Mouse (Mus musculus): ENCODE measurements around the gene Taf1d.
"Not testable (repeated sequence)": the region's sequence is repeated elsewhere in the genome, so short reads cannot be mapped to it uniquely, and the experiment has no call there.

Gene Taf1d

DNA sequence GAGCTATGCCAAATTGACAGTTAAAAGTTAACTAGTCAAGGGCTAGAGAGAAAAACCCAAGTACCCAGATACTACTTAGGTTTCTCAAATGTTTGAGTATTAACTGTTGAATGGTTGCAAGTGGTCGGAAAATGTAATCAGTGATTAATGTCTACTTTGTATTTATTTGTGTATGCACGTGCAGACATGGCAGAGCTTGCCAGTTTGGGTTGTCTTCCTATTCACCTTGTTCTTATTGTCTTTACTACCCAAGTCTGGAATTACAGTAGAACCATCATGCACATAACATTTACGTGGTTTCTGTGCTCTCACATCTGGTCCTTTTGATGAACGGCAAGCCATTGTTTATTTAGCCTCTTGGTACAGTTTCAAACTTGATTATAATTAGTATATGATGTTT, 3.4 kb downstream of the Taf1d start:
- DNase-seq = no peak

DNA sequence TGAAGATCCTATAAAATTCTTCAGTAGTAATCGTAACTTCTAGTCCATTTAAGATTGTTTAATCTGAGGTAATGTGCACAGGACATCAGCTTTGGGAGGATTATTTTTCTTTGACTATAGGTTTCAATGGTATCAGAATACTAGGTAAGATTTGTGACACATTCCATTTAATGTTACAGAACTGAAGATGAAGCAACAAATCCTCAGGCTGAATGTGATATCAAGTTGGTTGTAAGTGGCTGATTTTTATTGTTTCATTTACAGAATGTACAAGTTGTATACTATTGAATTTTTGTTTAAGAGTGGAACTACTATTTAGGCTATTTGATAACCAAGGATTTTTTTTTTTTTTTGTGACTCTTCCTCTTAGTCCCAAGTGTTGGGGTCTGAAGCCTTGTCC, 4.2 kb downstream of the Taf1d start:
- DNase-seq = no peak

DNA sequence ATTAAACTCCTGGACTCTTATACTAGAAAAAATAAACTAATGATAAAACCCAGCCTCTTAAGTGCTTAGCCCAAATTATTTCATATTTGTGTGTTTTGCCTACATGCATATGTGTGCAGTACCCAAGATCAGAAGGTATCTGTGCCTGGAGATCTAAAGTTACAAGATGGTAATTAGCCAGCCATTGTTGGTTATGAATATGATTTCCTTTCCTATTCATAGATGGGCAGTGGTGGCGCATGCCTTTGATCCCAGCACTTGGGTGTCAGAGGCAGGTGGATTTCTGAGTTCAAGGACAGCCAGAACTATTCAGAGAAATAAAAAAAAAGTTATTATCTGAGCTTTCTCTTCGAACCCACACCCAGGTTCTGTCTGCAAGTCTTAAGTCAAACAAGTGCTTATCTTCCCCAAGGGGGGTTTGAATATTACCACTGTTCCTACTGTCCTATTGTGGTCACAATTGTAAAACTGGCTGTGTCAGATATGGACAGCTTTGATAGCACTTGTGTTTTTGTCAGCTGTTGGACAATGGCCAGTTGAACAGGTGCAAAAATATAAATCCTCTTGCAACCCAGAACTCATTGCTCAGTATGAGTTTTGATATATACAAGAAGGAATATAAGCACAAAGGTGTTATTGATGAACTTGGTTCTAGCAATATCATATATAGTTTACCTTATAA, 6.2 kb downstream of the Taf1d start:
- no peak for DNase-seq

DNA sequence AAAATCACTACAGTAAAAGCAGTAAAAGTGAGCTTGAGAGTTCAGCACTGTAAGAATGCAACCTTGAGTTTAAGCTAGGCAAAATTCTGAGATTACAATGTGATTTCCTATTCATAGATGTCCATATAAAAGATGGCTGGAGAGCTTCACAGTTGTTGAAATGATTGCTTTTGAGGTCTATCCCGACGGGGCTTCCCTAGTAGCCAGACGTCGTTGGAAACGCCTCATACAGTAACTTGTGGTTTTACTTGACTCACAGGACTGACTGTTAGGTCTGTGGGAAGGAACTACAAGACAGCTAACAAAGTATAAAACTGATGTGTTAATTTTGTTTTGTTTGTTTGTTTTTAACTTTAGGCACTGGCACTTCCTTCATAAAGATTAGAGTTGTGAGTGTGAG, 7.6 kb downstream of the Taf1d start:
- DNase-seq = no peak

DNA sequence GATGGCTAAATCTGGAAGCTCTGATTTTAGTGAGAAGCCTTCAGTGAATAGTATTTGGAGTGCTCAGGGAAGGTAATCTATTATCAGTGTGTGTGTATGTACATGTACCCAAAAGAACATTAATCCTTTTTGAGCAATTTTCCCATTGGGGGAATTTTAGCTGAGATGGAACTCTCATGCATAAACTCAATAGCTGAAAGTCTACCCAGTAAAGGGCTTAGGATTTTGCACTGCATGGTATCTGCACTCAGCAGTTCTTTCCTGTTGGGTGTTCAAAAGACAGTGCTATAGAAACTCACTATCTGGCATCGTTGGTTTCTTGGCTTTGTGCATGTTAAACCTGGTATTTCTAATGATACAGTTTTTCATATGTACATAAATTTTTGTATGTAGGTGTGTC, 8.6 kb downstream of the Taf1d start:
- DNase-seq = no peak

DNA sequence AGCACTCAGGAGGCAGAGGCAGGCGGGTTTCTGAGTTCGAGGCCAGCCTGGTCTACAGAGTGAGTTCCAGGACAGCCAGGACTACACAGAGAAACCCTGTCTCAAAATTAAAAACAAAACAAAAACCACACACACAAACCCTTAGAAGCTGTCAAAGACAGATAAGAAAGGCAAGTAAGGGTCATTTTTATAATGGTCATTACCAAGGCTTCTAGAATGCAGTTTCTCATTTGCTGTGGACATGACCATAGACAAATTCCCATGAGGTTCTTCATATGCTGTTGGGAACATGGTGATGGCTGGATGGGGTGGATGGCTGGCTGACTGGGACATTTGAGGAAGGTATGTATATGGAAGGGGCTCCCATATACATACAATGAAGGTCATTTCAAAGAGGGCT, 10.3 kb downstream of the Taf1d start:
- not testable (repeated sequence) for DNase-seq

DNA sequence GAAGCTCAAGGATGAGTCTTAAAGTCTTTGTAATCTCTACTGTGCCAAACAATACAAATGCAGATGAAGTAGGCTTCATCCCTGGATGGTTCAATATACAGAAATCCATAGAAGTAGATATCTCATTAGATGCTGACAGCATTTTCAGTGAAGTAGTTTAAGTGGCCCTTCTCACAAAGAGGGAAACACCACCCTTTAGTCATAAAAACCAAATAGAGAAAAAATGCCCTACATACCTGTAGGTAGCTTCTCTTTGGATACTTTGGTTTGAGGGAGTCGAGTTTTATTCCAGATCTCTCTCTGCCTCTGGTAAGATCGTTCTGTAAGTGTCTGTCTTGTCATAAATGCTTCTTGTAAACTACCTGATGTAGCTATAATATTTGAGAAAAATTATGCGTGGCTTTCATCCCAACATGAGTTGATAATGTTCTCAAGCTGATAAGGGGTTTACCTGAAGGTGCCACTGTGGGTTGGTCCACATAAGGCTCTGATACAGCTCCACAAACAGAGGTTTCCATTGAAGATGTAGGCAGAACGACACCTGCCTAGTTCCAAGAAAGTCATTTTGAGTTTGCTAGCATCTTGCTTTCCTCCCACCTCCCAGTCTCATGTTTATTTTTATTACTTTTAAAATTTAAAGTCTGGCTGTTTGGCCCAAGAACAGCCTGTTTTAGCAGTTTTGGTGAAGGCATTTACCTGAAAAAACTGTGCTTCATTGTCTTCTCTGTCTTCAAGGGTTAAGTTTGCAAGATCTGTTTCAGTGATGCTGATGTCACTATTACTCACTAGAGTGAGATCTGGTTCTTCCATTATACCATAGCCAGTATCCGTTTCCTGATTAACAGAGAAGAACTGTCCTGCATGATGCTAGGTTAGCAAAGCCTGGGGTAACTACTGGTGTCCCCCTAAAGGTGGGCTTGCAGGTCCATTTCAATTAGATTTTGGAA, 11.5 kb downstream of the Taf1d start:
- no peak for DNase-seq

DNA sequence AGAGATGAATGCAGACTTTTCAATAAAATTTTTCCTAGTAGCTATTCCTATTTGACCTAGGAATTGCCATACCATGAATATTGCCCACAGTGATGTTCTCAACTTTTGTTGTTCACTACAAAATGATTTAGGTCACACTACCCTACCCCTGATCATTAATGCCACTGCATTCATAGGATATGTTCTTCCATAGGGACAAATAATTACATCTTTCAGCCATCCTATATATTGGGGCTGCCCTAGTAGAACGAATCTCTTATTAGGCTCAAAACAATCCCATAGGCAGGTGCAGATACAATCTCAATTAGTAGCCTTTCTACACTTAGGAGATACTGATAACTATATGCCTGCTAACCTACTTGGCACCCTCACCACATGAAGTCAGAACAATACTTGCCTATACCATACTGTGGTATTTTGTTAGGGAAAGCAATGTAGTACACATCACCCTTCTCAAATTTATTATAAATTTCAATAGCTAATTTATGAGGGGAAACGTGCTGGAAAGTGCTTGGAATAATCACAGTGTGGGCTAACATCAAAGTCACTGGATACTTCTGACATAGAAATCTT, 12.2 kb downstream of the Taf1d start:
- no peak for DNase-seq

DNA sequence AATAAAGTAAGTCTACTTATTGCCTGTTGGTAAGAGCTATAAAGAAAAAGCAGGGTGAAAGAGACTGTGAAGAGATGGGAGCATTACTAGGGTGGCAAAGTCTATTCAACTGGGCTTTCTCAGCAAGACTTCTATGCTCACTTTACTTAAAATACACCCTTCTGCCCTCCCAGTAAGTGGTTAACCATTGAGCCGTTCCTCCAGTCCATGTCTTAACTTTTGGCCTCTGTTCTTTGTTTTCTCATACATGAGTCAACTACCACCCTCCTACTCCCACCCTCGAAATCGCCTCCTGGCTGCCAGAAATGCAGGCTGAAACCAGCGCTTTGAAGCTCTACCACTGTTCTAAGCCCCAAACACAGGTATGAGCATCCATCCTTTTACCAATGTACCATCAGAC, 31.8 kb downstream of the Taf1d start:
- DNase-seq = no peak

DNA sequence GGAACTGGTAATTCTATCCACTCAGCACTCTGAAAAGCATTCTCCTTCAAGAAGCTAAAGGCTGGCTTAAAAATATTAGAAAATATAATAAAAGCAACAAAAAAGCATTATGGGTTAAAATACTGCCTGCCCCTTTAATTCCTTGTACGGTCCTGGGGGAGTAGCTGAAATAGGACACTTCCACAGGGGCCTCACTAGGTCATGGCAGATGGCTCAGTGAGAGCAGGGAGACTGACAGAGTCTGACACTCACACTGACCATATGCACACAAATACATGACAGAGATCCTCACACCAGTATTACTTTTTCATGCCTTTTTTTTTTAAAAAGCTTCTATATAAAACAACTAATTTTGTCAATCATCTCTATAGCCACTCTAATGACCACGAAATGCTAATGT, 43.9 kb downstream of the Taf1d start:
- DNase-seq = no peak

DNA sequence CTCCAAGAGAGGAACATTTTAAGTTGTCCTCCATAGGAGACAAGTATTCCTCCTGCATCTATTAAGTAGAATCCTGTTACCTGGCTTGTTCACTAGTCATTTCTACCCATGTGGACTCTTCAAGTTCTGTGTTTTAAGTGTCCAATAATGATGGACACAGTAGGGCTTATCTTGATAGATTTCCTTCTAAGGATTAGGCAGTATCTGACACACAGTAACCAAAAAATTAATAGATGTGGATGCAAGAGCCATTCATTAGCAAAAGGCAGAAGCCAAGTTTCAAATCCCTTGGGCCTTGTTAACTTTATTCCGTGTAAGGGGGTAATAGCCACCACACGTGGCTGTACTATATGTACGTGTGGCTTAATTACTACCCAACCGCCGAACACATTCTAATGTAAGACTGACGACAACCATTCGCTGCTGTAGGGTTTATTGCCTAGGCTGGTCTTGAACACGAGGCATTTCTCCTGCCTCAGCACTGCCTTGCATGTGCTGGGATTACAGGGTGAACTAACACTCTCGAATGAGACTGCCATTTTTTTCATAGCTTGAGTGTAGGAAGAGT, 51.0 kb downstream of the Taf1d start:
- DNase-seq = no peak

DNA sequence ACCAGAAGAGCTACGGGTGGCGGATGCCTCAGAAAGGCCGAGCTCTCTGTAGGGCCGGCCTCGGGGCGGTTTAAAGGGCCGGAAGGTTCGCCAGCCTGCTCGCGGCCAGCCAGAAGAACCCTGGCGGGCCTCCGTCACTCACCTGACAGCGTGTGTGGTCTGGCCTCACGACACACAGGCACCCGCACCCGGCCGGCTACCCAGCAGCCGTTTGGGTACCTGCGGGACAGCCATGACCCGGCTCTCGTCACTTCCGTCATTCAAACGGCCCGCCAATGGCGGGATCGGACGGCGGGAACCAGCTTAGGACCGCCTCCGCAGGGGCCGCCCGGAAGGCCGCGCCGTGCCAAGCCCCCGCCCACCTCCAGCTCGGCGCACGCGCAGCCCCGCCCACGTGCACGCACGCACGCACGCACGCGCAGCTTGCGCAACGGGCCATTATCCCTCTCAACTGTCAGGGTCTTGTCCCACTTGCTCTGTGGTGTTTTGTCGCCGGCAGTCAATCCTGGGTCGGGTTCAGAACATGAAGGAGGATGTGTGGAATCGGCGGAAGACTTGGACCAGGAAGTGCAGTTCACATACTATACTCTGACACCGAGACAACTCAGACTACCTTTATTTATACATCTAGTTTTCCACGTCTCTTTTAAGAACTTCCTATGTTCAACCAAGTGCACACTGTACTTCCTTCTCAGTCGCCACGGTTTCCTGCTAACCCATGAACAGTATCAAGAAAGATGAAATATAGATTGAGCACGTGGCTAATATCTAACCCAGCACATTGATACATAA, 51.7 kb downstream of the Taf1d start, which contains the start of gene Cep295:
Gene Cep295, minus strand, starts transcription at position 305 of the 792 bp plus-strand sequence.
- DNase-seq = peak; percentile 97

DNA sequence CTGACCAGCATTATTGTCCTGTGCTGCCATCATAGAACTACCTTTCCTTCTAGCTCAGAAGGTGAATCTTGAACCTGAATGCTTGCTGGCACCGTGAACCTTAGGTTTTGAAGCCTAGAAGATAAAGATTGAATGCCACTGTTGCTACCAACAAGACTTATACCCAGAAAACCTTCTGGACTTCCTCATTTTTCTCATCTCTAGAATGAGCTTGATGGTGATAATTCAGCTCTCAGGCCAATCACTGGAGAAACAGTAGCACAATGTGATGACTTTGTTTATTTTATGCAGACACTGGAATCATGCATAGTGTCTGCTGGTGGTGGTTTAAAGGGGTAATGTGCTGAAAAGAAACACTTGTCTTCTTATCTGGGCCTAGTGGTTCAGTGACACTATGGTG, 58.8 kb downstream of the Taf1d start:
- no peak for DNase-seq

DNA sequence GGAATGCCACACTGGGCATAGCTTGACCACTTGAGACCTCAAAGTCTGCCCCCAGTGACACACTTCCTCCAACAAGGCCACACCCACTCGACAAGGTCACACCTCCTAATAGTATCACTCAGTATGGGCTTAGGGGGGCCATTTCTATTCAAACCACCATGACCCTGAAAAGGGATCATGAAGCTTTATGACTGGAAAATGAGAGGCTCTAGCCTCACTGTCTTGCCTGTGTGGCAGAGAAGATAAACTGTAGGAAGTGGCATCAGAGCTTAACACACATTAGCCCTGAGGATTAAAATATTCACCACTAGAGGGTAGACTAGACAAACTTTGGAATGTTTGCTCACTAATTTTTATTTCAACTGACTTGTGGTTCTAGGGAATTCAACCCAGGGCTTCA, 59.8 kb downstream of the Taf1d start:
- DNase-seq = peak; percentile 7

DNA sequence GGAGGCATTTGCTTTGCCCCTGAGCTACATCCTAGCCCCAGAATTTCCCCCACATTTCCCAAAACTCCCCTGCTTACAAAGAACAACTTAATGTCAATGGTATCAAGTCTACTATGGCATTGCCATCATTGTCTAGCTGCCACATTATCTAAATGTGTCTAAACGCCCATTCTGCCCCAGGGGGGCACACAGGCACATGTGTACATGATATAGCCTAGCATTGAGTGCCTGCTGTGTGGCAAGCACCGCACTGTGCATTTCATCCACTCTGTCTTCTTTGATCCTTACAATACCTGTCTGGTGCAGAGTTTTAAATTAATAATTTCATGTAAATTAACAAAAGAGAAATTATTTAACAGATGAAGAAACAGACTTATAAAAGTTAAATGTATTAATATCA, 60.2 kb downstream of the Taf1d start:
- DNase-seq = no peak

Measured in lung, postnatal 10 days (tissue).